Mouse (Mus musculus): Measurements from ENCODE around the gene Actl6a.

Actl6a gene

GRCm38 (mm10) chr3:32749820-32750579 is 43.9 kb downstream of the Actl6a start:
- DNase-seq (ENCODE audit: low spot score), result no peak

DNA sequence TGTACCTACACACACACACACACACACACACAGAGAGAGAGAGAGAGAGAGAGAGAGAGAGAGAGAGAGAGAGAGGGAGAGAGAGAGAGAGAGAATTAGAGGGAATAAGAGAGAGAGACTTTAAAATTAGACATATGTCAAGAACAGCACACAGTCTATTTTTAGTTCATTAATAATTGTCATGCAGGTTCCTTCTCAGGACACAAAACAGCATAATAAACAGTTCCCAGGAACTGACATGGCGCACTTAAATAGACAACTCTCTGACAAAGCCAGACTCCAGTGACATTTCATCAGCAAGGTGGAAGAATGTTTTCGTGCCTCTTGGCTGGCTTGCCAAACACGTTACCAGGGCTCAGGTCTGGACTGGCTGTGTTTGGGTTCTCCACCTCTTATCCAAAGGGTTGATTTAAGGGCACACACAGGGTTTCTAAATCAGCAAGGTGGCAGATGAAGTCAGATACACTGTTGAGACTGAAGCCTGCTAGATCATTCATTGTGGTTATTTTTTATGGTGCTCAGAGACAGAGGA is 48.4 kb downstream of the Actl6a start:
- DNase-seq (ENCODE audit: low spot score), result no peak

- no peak for DNase-seq (ENCODE audit: low spot score)
These were observed 53.1 kb downstream of the Actl6a start for GRCm38 (mm10) chr3:32759212-32759611.

GRCm38 (mm10) chr3:32762962-32763361 is 56.9 kb downstream of the Actl6a start:
- DNase-seq (ENCODE audit: low spot score), result no peak

- DNase-seq (ENCODE audit: low spot score), result no peak
These were observed 57.8 kb downstream of the Actl6a start for GRCm38 (mm10) chr3:32763902-32764301.

- no peak for DNase-seq (ENCODE audit: low spot score)
These were observed 64.7 kb downstream of the Actl6a start for GRCm38 (mm10) chr3:32770781-32771180.

Data from spleen, adult 12 weeks (tissue).